Mouse (Mus musculus) spleen, adult 2 months (tissue): Measurements from ENCODE around the gene Ica1.

Experiments used
- CTCF ChIP-seq: fragments of 200-500 bp; IDR thresholded peaks from 2 replicates; pipeline ENCODE4 v1.5.1; 2011; ENCODE audit warnings: mild to moderate bottlenecking, inconsistent platforms; ENCODE audit not compliant: insufficient read depth, insufficient read length, insufficient replicate concordance; ENCODE audit errors: extremely low read depth
- POLR2A ChIP-seq: fragments of 200-500 bp; IDR thresholded peaks from 2 replicates; pipeline ENCODE4 v1.6.1; 2011; ENCODE audit warnings: low read depth, low read length, inconsistent platforms

- TF ChIP-seq CTCF (no peak), POLR2A (no peak)
These were observed 133.6 kb downstream of the Ica1 start for GRCm38 (mm10) chr6:8644703-8645102.
